Mouse (Mus musculus): ENCODE results near the gene Glt6d1.
"Not testable (repeated sequence)": the region's sequence is repeated elsewhere in the genome, so short reads cannot be mapped to it uniquely, and the experiment has no call there.

The Glt6d1 gene

GRCm38 (mm10) chr2:25815748-25816147 is at the start of gene Glt6d1:
Gene Glt6d1 (minus strand): TSS chr2:25815848.
- not testable (repeated sequence) for ATAC-seq (ENCODE audit: insufficient number of reproducible peaks, low FRiP score, low TSS enrichment)

GRCm38 (mm10) chr2:25865412-25865811 is 49.8 kb upstream of the Glt6d1 start:
- ATAC-seq (ENCODE audit: insufficient number of reproducible peaks, low FRiP score, low TSS enrichment) = no peak

- ATAC-seq (ENCODE audit: insufficient number of reproducible peaks, low FRiP score, low TSS enrichment) = no peak
Observed at GRCm38 (mm10) chr2:25864230-25864629, 48.6 kb upstream of the Glt6d1 start.

GRCm38 (mm10) chr2:25863337-25864131 is 47.9 kb upstream of the Glt6d1 start, which contains the start of gene Kcnt1:
Gene Kcnt1 (plus strand): TSS chr2:25863734.
- no peak for ATAC-seq (ENCODE audit: insufficient number of reproducible peaks, low FRiP score, low TSS enrichment)

GRCm38 (mm10) chr2:25862696-25863270 is 47.1 kb upstream of the Glt6d1 start:
- ATAC-seq (ENCODE audit: insufficient number of reproducible peaks, low FRiP score, low TSS enrichment) = no peak

GRCm38 (mm10) chr2:25862038-25862437 is 46.4 kb upstream of the Glt6d1 start:
- no peak for ATAC-seq (ENCODE audit: insufficient number of reproducible peaks, low FRiP score, low TSS enrichment)

GRCm38 (mm10) chr2:25859891-25860290 is 44.2 kb upstream of the Glt6d1 start:
- ATAC-seq (ENCODE audit: insufficient number of reproducible peaks, low FRiP score, low TSS enrichment) = no peak

- no peak for ATAC-seq (ENCODE audit: insufficient number of reproducible peaks, low FRiP score, low TSS enrichment)
Observed at GRCm38 (mm10) chr2:25853998-25854397, 38.4 kb upstream of the Glt6d1 start.

- ATAC-seq (ENCODE audit: insufficient number of reproducible peaks, low FRiP score, low TSS enrichment) = no peak
Observed at GRCm38 (mm10) chr2:25852626-25853025, 37.0 kb upstream of the Glt6d1 start.

GRCm38 (mm10) chr2:25850330-25850729 is 34.7 kb upstream of the Glt6d1 start:
- ATAC-seq (ENCODE audit: insufficient number of reproducible peaks, low FRiP score, low TSS enrichment) = no peak

- no peak for ATAC-seq (ENCODE audit: insufficient number of reproducible peaks, low FRiP score, low TSS enrichment)
Observed at GRCm38 (mm10) chr2:25847226-25847625, 31.6 kb upstream of the Glt6d1 start, which contains the start of gene Sohlh1. Gene Sohlh1 (minus strand): TSS chr2:25847248.

- ATAC-seq (ENCODE audit: insufficient number of reproducible peaks, low FRiP score, low TSS enrichment) = no peak
Observed at GRCm38 (mm10) chr2:25846516-25846915, 30.9 kb upstream of the Glt6d1 start.

- no peak for ATAC-seq (ENCODE audit: insufficient number of reproducible peaks, low FRiP score, low TSS enrichment)
Observed at GRCm38 (mm10) chr2:25844097-25844496, 28.4 kb upstream of the Glt6d1 start.

- no peak for ATAC-seq (ENCODE audit: insufficient number of reproducible peaks, low FRiP score, low TSS enrichment)
Observed at GRCm38 (mm10) chr2:25842758-25843157, 27.1 kb upstream of the Glt6d1 start.

GRCm38 (mm10) chr2:25842161-25842560 is 26.5 kb upstream of the Glt6d1 start:
- ATAC-seq (ENCODE audit: insufficient number of reproducible peaks, low FRiP score, low TSS enrichment) = no peak

- ATAC-seq (ENCODE audit: insufficient number of reproducible peaks, low FRiP score, low TSS enrichment) = peak; percentile 64; the same call in 1 of the 2 replicates
Observed at GRCm38 (mm10) chr2:25836291-25836690, 20.6 kb upstream of the Glt6d1 start.

- no peak for ATAC-seq (ENCODE audit: insufficient number of reproducible peaks, low FRiP score, low TSS enrichment)
Observed at GRCm38 (mm10) chr2:25830786-25831185, 15.1 kb upstream of the Glt6d1 start.

GRCm38 (mm10) chr2:25828344-25828947 is 12.8 kb upstream of the Glt6d1 start:
- no peak for ATAC-seq (ENCODE audit: insufficient number of reproducible peaks, low FRiP score, low TSS enrichment)

- no peak for ATAC-seq (ENCODE audit: insufficient number of reproducible peaks, low FRiP score, low TSS enrichment)
Observed at GRCm38 (mm10) chr2:25824751-25825150, 9.1 kb upstream of the Glt6d1 start.

GRCm38 (mm10) chr2:25822806-25823205 is 7.2 kb upstream of the Glt6d1 start, which contains the start of gene Lcn9:
Gene Lcn9 (plus strand): TSS chr2:25823153.
- no peak for ATAC-seq (ENCODE audit: insufficient number of reproducible peaks, low FRiP score, low TSS enrichment)

- ATAC-seq (ENCODE audit: insufficient number of reproducible peaks, low FRiP score, low TSS enrichment) = no peak
Observed at GRCm38 (mm10) chr2:25813364-25813763, 2.3 kb downstream of the Glt6d1 start.
